Mouse (Mus musculus) neural tube, embryonic 12.5 days (tissue): ENCODE measurements at regions not wholly inside any gene's neighbourhood (a gene's known extent, or its start where the extent isn't known, plus 50 kb on each side); places are given as distances from the start of the nearest gene placed in this dataset.

Experiments used
- ATAC-seq: fragments of 200-750 bp; cut with Nextera tagmentation; 2 replicates; pipeline ENCODE4 v1.8.0; 2017; ENCODE audit warnings: low read depth, mild to moderate bottlenecking, moderate TSS enrichment, moderate library complexity; ENCODE audit not compliant: low FRiP score
- H3K27ac ChIP-seq: fragments of 300-500 bp; sonication (generic); 2 replicates; pipeline ENCODE4 v1.5.1; 2016
- H3K27me3 ChIP-seq: fragments of 300-500 bp; sonication (generic); replicated peaks from 2 replicates; pipeline ENCODE4 v1.6.1; 2016; ENCODE audit warnings: mild to moderate bottlenecking
- H3K36me3 ChIP-seq: fragments of 300-500 bp; sonication (generic); 2 replicates; pipeline ENCODE4 v1.6.1; 2016; ENCODE audit warnings: mild to moderate bottlenecking
- H3K4me1 ChIP-seq: fragments of 300-500 bp; sonication (generic); 2 replicates; pipeline ENCODE4 v1.6.1; 2016
- H3K4me2 ChIP-seq: fragments of 300-500 bp; sonication (generic); replicated peaks from 2 replicates; pipeline ENCODE4 v1.6.1; 2016; ENCODE audit warnings: mild to moderate bottlenecking
- H3K4me3 ChIP-seq: fragments of 300-500 bp; sonication (generic); 2 replicates; pipeline ENCODE4 v1.5.1; 2016
- H3K9ac ChIP-seq: fragments of 300-500 bp; sonication (generic); 2 replicates; pipeline ENCODE4 v1.6.1; 2016; ENCODE audit warnings: mild to moderate bottlenecking
- H3K9me3 ChIP-seq: fragments of 300-500 bp; sonication (generic); 2 replicates; pipeline ENCODE4 v1.6.1; 2016; ENCODE audit warnings: mild to moderate bottlenecking
- WGBS: fragments of 180-500 bp; shearing (Covaris S2); methylation state at CpG from one replicate; pipeline ENCODE4 v1.1.7; 2016; 5-methylcytosine and 5-hydroxymethylcytosine counted together

- no peaks in the 10 kb centered on the region for H3K4me1 ChIP-seq
- H3K9me3 ChIP-seq: no peaks in the 10 kb centered on the region
- H3K27me3 ChIP-seq: no peaks in the 10 kb centered on the region; the same call in 1 of the 2 replicates
- H3K4me3 ChIP-seq: no peak overlapping the region
- ATAC-seq: no peak
- H3K9ac ChIP-seq: no peak overlapping the region
- no peak overlapping the region for H3K4me2 ChIP-seq
- WGBS: 55% methylated on average over 6 of the region's 6 CpGs
- H3K27ac ChIP-seq: no peak overlapping the region
- H3K36me3 ChIP-seq: no peaks in the 10 kb centered on the region
These were observed 85.1 kb downstream of the Foxa2 start for GRCm38 (mm10) chr2:147961633-147962032.

DNA sequence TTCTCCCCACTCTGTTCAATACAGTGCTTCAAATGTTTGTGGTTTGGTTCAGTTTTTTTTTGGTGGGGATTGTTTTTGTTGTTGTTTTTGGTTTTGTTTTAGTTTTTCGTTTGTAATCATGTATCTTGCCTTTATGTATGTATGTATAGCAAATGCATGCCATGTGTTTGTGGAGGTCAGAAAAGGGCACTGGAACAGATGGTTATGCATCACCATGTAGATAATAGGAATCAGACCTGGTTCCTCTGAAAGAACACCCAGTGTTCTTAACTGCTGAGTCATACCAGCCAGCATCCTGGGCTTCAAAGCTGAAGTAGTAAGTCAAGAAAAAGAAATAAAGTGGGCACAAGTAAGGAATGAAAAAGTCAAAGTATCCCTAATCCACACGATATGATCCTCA, 92.6 kb downstream of the Foxa2 start:
- no peaks in the 10 kb centered on the region for H3K9me3 ChIP-seq
- no peaks in the 10 kb centered on the region for H3K27me3 ChIP-seq
- H3K9ac ChIP-seq: no peak overlapping the region
- no peak overlapping the region for H3K27ac ChIP-seq
- H3K4me1 ChIP-seq: no peaks in the 10 kb centered on the region
- H3K4me2 ChIP-seq: no peak overlapping the region
- no peaks in the 10 kb centered on the region for H3K36me3 ChIP-seq
- 67% methylated on average over 2 of the region's 2 CpGs for WGBS
- ATAC-seq: no peak
- no peak overlapping the region for H3K4me3 ChIP-seq

DNA sequence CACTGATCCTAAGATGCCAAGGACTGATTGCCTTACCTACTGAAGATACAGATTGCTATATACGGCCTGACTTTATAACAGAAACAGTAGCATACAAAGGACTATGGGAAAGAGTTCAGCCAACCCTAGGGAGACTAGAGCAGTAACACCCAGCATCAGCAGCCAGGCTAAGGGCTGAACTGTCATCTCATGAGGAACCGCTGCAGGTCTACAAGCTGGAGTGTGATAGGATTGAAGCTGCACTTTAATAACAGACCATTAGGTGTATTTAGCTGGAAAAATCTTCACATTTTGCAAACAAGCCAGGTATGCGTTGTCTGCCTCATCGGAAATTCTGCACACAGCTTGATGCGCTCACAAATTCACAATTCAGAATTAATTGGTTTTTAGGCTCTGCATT, 95.5 kb downstream of the Foxa2 start:
- WGBS: 88% methylated on average over 5 of the region's 5 CpGs
- Histone ChIP-seq H3K27me3 (no peaks in the 10 kb centered on the region), H3K4me3 (no peak overlapping the region), H3K27ac (no peak overlapping the region), H3K4me1 (no peaks in the 10 kb centered on the region), H3K9ac (no peak overlapping the region), H3K9me3 (no peaks in the 10 kb centered on the region), H3K4me2 (no peak overlapping the region), H3K36me3 (no peaks in the 10 kb centered on the region)
- ATAC-seq: no peak

DNA sequence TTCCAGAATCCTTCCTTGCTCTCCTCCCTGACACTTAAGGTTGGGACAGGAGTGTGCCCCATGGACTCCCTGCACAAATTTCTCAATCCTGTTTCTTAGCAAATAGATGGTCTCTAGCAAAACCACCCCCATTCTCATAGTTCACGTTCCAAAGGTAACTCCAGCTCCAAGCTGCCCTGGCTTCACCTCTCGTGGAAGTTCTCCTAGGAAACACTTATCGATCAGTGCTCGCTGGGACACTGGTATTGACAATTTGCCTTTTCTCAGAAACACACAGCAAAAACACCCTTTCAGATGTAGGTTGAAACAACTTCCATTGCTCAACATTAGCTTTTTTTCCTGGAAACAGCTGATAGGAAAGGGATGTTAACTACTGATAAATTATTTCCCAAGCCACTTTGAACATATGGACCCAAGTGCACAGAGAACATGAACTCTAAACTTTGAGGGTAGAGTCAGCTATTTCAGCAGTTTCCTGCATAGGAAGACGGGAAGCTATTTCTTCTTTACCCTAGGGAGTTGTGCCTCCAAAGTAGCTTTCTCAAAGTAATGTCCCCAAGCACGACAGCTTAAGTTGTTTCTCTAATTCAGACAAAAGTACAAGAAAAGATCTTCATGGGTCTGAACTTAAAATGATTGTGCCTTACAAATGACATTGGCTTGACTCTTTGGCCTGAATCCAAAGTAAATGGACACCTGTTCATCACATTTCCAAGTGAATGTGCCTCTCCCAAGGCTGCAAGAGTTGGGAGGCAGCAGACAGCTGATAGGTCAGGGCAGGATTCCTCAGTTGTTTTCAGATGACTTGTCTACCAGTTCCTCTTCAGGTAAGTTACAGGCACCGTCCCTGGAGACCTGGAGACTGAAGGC, 102.4 kb downstream of the Foxa2 start:
- H3K27ac ChIP-seq: no peak overlapping the region

DNA sequence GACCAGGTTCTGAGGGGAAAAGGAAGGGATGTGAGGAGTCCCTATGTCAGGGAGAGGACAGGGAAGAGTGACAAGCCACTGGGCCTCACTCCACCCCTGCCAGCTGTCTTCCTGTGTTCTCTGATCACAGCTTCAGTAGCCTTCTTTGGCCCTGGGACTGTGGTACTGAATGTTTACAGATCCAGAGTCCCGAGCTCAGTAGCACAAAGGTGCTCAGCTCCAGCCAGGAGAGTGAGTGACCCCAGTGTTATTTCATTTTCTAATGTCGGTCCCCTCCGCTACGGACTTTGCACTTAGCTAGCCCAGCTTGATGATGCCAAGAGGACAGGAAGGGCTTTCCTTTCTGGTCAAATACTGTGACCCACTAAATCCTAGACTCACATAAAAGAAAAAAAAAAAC, 104.2 kb downstream of the Foxa2 start:
- WGBS: 75% methylated on average over 4 of the region's 4 CpGs
- no peak overlapping the region for H3K27ac ChIP-seq
- no peak overlapping the region for H3K4me3 ChIP-seq
- no peak for ATAC-seq
- no peaks in the 10 kb centered on the region for H3K36me3 ChIP-seq
- no peaks in the 10 kb centered on the region for H3K9me3 ChIP-seq
- no peaks in the 10 kb centered on the region for H3K4me1 ChIP-seq
- no peaks in the 10 kb centered on the region for H3K27me3 ChIP-seq
- H3K4me2 ChIP-seq: no peak overlapping the region
- no peak overlapping the region for H3K9ac ChIP-seq

More for the DNA sequence above, 102.4 kb downstream of the Foxa2 start:
- H3K27me3 ChIP-seq: no peaks in the 10 kb centered on the region
- no peak overlapping the region for H3K9ac ChIP-seq
- H3K4me2 ChIP-seq: no peak overlapping the region
- H3K4me1 ChIP-seq: no peaks in the 10 kb centered on the region
- no peak overlapping the region for H3K4me3 ChIP-seq
- WGBS: 88% methylated on average over 7 of the region's 7 CpGs
- H3K9me3 ChIP-seq: no peaks in the 10 kb centered on the region
- H3K36me3 ChIP-seq: no peaks in the 10 kb centered on the region
- ATAC-seq: no peak

DNA sequence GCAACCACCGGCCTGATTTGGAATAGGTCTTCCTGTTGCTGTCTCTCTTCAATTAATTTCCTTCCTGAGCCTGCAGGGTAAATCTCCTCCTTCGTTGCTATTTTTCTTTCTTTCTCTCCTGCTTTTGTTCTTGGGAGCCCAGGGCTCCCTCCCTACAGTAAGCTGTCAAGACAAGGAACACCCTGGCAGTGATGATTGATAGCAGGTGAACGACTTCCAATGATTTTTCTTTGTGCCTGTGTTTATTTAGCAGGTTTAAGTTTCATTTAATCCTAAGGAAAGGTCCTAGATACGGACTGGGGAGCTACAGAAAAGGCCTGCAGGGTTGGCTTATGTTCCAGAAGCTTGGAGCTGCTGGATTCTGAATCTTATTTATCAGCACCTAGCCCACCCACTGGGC, 105.5 kb downstream of the Foxa2 start:
- 38% methylated on average over 4 of the region's 4 CpGs for WGBS

GRCm38 (mm10) chr2:147932494-147932893, 114.3 kb downstream of the Foxa2 start:
- ATAC-seq: no peak
- WGBS: 91% methylated on average over 2 of the region's 2 CpGs
- H3K9me3 ChIP-seq: no peaks in the 10 kb centered on the region

More for the DNA sequence above, 105.5 kb downstream of the Foxa2 start:
- no peaks in the 10 kb centered on the region for H3K36me3 ChIP-seq
- H3K27ac ChIP-seq: no peak overlapping the region
- H3K27me3 ChIP-seq: no peaks in the 10 kb centered on the region
- H3K9ac ChIP-seq: no peak overlapping the region
- no peaks in the 10 kb centered on the region for H3K9me3 ChIP-seq
- no peak overlapping the region for H3K4me2 ChIP-seq
- H3K4me3 ChIP-seq: no peak overlapping the region
- H3K4me1 ChIP-seq: no peaks in the 10 kb centered on the region
- ATAC-seq: no peak

DNA sequence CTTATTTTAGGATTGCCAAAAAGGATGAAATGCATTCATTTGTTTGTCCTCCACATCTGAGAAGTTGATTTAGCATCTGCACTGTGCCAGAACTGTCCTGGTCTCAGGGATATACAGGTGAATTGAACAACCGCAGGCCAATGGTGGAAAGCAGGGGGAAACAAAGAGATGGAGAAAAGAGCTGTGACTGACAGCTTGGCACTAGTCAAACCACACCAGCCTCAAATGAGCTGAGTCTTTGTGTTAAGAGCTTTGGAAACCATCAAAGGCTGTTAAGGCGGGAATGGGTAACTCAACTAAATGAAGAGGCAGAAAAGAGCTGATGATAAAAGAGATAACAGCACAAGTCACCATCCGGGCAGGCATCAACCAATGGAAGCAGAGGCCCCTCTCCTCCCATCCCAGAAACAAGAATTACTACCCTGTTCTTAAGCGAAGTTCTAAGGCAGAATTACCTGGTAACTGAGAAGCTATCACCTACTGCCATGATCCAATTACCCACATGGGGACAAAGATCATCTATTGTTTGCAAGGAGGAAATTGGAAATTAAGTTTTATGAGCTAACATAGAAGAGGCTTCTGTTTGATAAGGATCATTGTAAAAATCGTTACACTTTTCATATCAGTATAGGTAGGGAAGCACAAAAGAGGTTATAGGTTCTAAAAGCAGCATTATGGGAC, 117.6 kb downstream of the Foxa2 start:
- H3K27ac ChIP-seq: no peak overlapping the region
- no peak overlapping the region for H3K4me3 ChIP-seq
- no peak overlapping the region for H3K4me2 ChIP-seq
- no peaks in the 10 kb centered on the region for H3K9me3 ChIP-seq
- no peak for ATAC-seq
- no peaks in the 10 kb centered on the region; the same call in 1 of the 2 replicates for H3K27me3 ChIP-seq
- H3K9ac ChIP-seq: no peak overlapping the region
- WGBS: 60% methylated on average over 5 of the region's 5 CpGs
- no peaks in the 10 kb centered on the region for H3K36me3 ChIP-seq
- no peaks in the 10 kb centered on the region for H3K4me1 ChIP-seq

More at GRCm38 (mm10) chr2:147932494-147932893, 114.3 kb downstream of the Foxa2 start:
- H3K4me3 ChIP-seq: no peak overlapping the region
- no peaks in the 10 kb centered on the region for H3K36me3 ChIP-seq
- H3K27ac ChIP-seq: no peak overlapping the region
- no peaks in the 10 kb centered on the region; the same call in 1 of the 2 replicates for H3K27me3 ChIP-seq
- no peaks in the 10 kb centered on the region for H3K4me1 ChIP-seq
- no peak overlapping the region for H3K9ac ChIP-seq
- H3K4me2 ChIP-seq: no peak overlapping the region

- no peaks in the 10 kb centered on the region for H3K36me3 ChIP-seq
- no peaks in the 10 kb centered on the region; the same call in 1 of the 2 replicates for H3K27me3 ChIP-seq
- 54% methylated on average over 10 of the region's 10 CpGs for WGBS
- no peak overlapping the region for H3K9ac ChIP-seq
- H3K27ac ChIP-seq: no peak overlapping the region
- ATAC-seq: no peak
- no peaks in the 10 kb centered on the region for H3K9me3 ChIP-seq
- H3K4me2 ChIP-seq: no peak overlapping the region
- no peaks in the 10 kb centered on the region for H3K4me1 ChIP-seq
- no peak overlapping the region for H3K4me3 ChIP-seq
These were observed 118.7 kb downstream of the Foxa2 start for GRCm38 (mm10) chr2:147927792-147928670.

DNA sequence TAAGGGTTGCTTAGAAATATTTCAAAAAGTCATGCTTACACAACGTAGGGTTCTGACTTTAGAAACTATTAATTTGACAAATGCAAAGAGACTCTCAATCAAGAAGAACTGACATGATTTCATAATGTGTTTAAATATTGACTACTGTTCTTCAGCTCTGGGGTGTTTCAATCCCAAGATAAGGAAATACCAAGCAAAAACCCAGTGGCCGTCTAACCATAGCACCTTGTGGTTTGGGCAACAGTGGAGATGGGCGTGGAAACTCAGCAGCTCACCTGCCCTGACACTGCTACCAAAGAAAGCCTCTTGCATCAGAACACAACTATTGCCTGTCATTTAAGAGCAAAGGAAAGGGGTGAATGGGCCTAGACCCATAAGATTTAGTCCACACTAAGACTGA, 119.9 kb downstream of the Foxa2 start:
- no peaks in the 10 kb centered on the region for H3K36me3 ChIP-seq
- ATAC-seq: no peak
- no peak overlapping the region for H3K4me2 ChIP-seq
- no peak overlapping the region for H3K27ac ChIP-seq
- no peak overlapping the region for H3K4me3 ChIP-seq
- H3K9ac ChIP-seq: no peak overlapping the region
- no peaks in the 10 kb centered on the region; the same call in 1 of the 2 replicates for H3K27me3 ChIP-seq
- no peaks in the 10 kb centered on the region for H3K9me3 ChIP-seq
- no peaks in the 10 kb centered on the region for H3K4me1 ChIP-seq
- WGBS: 86% methylated on average over 3 of the region's 3 CpGs

DNA sequence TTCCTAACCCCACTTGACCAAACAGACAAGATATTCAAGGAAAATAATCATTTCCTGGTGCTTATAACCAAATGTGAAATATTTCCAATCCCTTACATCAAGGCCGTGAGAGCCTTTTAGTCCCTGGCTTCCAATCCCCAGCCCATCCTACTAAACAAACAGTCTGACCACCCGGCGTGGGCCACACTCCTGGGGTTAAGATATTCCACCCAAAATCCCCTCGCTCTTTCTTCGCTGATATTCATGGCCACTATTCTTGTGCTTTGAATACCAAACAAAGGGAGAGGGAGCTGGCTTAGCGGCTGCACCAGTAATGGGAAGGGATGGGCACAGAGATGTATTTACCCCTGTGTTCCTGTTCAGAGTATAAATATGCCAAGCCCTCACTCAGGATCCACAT, 139.4 kb downstream of the Foxa2 start:
- Histone ChIP-seq H3K27me3 (peaks cover 86% of the 10 kb centered on the region), H3K27ac (no peak overlapping the region), H3K4me2 (no peak overlapping the region), H3K4me1 (peaks cover 15% of the 10 kb centered on the region; the same call in 1 of the 2 replicates), H3K9me3 (no peaks in the 10 kb centered on the region), H3K4me3 (no peak overlapping the region), H3K9ac (no peak overlapping the region), H3K36me3 (no peaks in the 10 kb centered on the region)
- 25% methylated on average over 6 of the region's 6 CpGs for WGBS
- ATAC-seq: no peak
